Mouse (Mus musculus): ENCODE data around the gene Pxt1. TPM values are rescaled to one million over a fixed set of nuclear protein-coding genes. Genes with fewer than 3 reads are reported as not detected.

The Pxt1 gene
- polyA plus RNA-seq (2012; fragmentation: generic; extraction: Trizol), result not detected

GRCm38 (mm10) chr17:28943740-28944139 is at the start of gene Pxt1:
TSS of gene Pxt1 (minus strand) at chr17:28943840.

GRCm38 (mm10) chr17:28951831-28952799 is 8.5 kb upstream of the Pxt1 start, which contains the start of gene Kctd20:
TSS of gene Kctd20 (plus strand) at chr17:28951950.

DNA sequence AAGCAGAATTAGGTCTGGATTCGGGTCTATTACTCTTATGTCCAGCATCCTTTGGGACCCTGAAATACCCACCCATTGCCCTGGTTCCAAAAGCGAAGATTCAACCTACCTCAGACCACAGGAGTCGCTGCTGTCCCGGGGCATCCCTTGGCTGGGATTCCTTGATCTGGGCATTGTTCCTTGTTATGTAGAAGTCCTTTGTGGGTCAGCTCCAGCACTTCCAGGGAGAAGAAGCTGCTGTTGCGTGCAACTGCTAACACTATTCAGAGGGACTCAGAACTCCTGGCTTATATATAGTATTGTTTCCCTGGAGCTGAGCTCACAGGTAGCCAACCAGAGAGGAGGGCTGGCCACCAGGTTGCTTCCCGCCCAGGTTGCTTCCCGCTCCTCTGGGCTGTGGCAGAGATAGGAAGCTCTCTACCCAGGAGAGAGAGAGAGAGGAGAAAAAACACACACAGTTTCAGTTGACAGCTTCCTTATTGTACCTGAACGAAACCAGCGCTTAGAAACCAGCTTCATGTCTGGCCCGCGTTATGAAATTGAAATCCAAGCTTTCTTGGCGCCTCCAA is 28.5 kb downstream of the Pxt1 start, which contains the start of gene 4930539E08Rik:
Gene 4930539E08Rik, minus strand, starts transcription at position 265 of the 569 bp plus-strand sequence.

Other genes starting within 250 kb of the Pxt1 start
- under 1 TPM in 1 of 2 experiments, not detected in 1; 0.20 TPM for gene AC170998.1, start 217.8 kb downstream of the Pxt1 start, polyA plus RNA-seq (2012; fragmentation: generic; extraction: Trizol)
- under 1 TPM in 1 of 2 experiments, not detected in 1; 0.22 TPM for gene Mapk13, start 174.5 kb downstream of the Pxt1 start, polyA plus RNA-seq (2012; fragmentation: generic; extraction: Trizol)
- 10 to 100 TPM in 1 of 2 experiments, 1 to 10 TPM in 1; 4.2 to 16.9 TPM for gene Brpf3, start 142.8 kb downstream of the Pxt1 start, polyA plus RNA-seq (2012; fragmentation: generic; extraction: Trizol)
- gene Pnpla1, start 85.4 kb downstream of the Pxt1 start, polyA plus RNA-seq (2012; fragmentation: generic; extraction: Trizol), result not detected
- gene 4930539E08Rik, start 28.5 kb downstream of the Pxt1 start, polyA plus RNA-seq (2012; fragmentation: generic; extraction: Trizol), result under 1 TPM; under 0.01 to 0.01 TPM
- gene Kctd20, start 8.1 kb upstream of the Pxt1 start, polyA plus RNA-seq (2012; fragmentation: generic; extraction: Trizol), result 10 to 100 TPM; 14.4 to 51.0 TPM
- 10 to 100 TPM in 1 of 2 experiments, 1 to 10 TPM in 1; 5.5 to 66.1 TPM for gene Stk38, start 64.2 kb upstream of the Pxt1 start, polyA plus RNA-seq (2012; fragmentation: generic; extraction: Trizol)
- 100 to 1,000 TPM in 1 of 2 experiments, 10 to 100 TPM in 1; 33.1 to 103 TPM for gene Srsf3, start 88.8 kb upstream of the Pxt1 start, polyA plus RNA-seq (2012; fragmentation: generic; extraction: Trizol)
- 100 to 1,000 TPM; 177 to 319 TPM for gene Cdkn1a, start 147.1 kb upstream of the Pxt1 start, polyA plus RNA-seq (2012; fragmentation: generic; extraction: Trizol)
- under 1 TPM; 0.02 to 0.25 TPM for gene Rab44, start 170.3 kb upstream of the Pxt1 start, polyA plus RNA-seq (2012; fragmentation: generic; extraction: Trizol)

Measured in C3H10T1/2 (cell line).